Mouse (Mus musculus): ENCODE results near the gene Ptprc.

Gene Ptprc

GRCm38 (mm10) chr1:138040556-138040955 is 135.0 kb downstream of the Ptprc start:
- no peak for DNase-seq (ENCODE audit: low read depth)

GRCm38 (mm10) chr1:138039201-138039600 is 136.3 kb downstream of the Ptprc start:
- peak; percentile 26 for DNase-seq (ENCODE audit: low read depth)

DNA sequence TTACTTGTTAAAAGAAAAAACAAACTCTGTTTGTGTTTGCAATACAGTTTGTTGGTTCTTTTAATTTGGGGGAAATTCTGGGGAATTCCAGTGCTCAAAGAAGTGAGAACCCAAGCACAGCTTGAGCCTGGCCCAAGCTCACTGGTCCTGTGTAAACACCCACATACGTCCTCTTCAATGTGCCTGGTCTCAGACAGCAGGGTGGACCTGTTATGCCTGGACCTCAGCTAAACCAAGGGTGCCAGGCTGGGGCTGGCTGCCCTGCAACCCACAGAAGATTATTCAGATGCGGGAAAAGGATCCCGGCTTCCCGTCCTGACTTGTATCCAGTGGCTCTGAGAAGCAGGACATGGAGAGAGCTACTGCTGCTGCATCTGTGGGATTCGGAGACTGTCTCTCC is 138.0 kb downstream of the Ptprc start:
- DNase-seq (ENCODE audit: low read depth), result no peak

DNA sequence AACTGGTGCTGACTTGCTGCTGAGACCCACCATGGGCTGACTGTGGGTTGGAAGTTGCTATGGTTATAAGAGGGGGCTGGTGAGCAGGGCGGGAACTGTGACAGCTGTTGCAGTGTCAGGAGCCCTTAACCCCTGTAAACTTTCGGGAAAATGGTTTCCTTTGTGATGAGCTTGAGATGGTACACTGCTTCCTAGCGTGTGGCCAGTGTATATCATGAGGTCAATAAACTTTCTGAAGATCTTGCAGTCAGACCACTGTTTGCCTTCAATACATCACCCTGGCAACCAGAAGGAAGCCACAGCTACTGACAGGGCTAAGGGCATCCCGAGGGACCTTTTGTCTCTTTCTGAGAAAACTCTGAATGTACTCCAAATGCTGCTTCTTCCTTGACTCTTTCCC is 145.9 kb downstream of the Ptprc start:
- DNase-seq (ENCODE audit: low read depth), result no peak

- DNase-seq (ENCODE audit: low read depth), result no peak
Measured at GRCm38 (mm10) chr1:138025298-138025697, 150.2 kb downstream of the Ptprc start.

GRCm38 (mm10) chr1:138023601-138024000 is 151.9 kb downstream of the Ptprc start:
- no peak for DNase-seq (ENCODE audit: low read depth)

DNA sequence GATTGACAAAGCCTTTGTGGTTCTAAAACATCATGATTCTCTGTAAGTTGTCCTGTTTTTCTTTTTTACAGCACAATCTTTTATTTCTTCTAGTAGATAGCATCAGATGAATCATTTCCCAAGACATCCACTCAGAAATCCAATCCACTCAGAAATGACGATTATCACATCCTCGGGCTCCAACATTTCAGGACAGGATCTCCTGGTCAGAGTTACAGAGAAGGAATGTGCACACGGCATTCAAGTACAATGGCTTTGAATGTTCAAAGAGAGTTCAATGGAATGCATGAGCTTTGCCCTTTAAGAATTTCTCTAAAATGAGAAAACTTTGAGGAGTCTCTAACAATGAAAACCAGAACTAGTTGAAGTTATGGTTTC is 152.6 kb downstream of the Ptprc start:
- no peak for DNase-seq (ENCODE audit: low read depth)

DNA sequence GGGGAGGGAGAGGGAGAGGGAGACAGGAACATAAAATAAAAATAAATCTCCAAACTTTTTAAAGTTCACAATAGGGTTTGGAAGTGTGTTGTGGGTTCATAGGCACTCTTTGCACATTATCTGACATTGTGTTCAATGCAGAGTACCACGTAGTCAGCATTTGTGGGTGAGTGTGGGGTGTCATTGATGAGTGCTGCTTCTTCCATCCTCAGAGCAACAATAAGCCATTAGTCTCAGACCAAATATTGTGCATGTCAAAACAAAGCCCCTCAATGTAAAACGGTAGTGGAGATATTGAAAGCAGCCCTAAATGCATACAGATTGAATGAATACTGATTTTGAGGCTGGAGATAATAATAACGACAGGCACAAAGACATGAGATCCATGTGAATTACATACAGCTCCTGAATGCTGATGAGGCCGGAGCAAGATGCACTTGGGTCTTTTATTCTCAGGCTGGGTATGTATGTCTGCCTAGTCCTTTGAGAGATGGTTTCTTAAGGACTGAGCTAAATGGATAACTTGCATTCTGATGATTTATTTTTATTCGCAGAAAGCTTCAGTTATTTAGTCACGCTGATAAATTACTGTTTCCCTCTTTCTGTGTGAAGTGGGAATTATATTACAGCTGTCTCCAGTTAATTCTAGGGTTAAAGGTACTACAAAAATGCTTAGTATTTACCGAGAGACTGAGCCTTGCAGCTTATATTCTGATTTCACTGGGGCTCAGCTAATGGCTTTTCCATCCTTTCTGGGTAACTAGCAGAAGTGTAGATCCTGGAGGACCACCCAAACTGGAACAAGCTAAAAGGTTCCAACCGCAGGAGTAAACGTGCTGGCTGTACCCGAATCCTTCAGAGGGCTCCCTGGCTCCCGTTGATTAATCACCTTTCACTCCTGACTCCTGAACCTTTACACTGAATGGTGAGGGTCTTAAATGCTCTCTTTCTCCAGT is 153.3 kb downstream of the Ptprc start:
- no peak for DNase-seq (ENCODE audit: low read depth)
